Mouse (Mus musculus) left cerebral cortex, adult 2 months (tissue): ENCODE data around the gene Atp2a2. TPM values are rescaled to one million over a fixed set of nuclear protein-coding genes. Genes with fewer than 3 reads are reported as not detected.

Experiments used
- DNase-seq, 2 experiments: peaks; one replicate each; pipeline ENCODE4 v3.0.0; 2021 to 2022; ENCODE audit warnings: low spot score in 2 of 2, mixed read lengths in 1 of 2; ENCODE audit errors: extremely low spot score in 1 of 2
- H3K27ac ChIP-seq: fragments of 200-600 bp; 2 replicates; pipeline ENCODE4 v1.8.1; 2022
- H3K4me3 ChIP-seq: fragments of 200-600 bp; 2 replicates; pipeline ENCODE4 v1.8.1; 2022
- CTCF ChIP-seq: fragments of 200-600 bp; IDR thresholded peaks from 2 replicates; pipeline ENCODE4 v1.8.1; 2022; ENCODE audit warnings: antibody characterized with exemption, mild to moderate bottlenecking, moderate library complexity
- intact Hi-C: fragments of 180-260 bp; cut with DNase I; formaldehyde crosslinking; loops from one replicate; pipeline ENCODE4 v1.15.1; 2025
- total RNA-seq, 2 experiments: library from RNA; stranded (reverse); gene quantifications; 2 replicates each; pipeline ENCODE4 v1.2.3; 2021

Atp2a2 gene
- total RNA-seq, 2 experiments from 2014 or later = 670 to 735 TPM

- Histone ChIP-seq H3K4me3 (no peak overlapping the region), H3K27ac (peak overlapping the region; percentile 100)
- DNase-seq = no peak
- intact Hi-C loops = loop anchor here (2.0 to 5.0 kb wide), 5 partner anchors 43 to 274 kb away; partner anchors contain the start of gene Camkk2
- no peak for TF ChIP-seq CTCF
Observed at GRCm38 (mm10) chr5:122503760-122504119, 1.7 kb upstream of the Atp2a2 start.

- no peak for TF ChIP-seq CTCF
- Histone ChIP-seq H3K27ac (peak overlapping the region; percentile 100), H3K4me3 (peak overlapping the region; percentile 91)
- intact Hi-C loops = loop anchor here (2.0 to 5.0 kb wide), 5 partner anchors 44 to 274 kb away; partner anchors contain the start of gene Camkk2
- DNase-seq = no peak
Observed at GRCm38 (mm10) chr5:122503015-122503759, 1.2 kb upstream of the Atp2a2 start.

DNA sequence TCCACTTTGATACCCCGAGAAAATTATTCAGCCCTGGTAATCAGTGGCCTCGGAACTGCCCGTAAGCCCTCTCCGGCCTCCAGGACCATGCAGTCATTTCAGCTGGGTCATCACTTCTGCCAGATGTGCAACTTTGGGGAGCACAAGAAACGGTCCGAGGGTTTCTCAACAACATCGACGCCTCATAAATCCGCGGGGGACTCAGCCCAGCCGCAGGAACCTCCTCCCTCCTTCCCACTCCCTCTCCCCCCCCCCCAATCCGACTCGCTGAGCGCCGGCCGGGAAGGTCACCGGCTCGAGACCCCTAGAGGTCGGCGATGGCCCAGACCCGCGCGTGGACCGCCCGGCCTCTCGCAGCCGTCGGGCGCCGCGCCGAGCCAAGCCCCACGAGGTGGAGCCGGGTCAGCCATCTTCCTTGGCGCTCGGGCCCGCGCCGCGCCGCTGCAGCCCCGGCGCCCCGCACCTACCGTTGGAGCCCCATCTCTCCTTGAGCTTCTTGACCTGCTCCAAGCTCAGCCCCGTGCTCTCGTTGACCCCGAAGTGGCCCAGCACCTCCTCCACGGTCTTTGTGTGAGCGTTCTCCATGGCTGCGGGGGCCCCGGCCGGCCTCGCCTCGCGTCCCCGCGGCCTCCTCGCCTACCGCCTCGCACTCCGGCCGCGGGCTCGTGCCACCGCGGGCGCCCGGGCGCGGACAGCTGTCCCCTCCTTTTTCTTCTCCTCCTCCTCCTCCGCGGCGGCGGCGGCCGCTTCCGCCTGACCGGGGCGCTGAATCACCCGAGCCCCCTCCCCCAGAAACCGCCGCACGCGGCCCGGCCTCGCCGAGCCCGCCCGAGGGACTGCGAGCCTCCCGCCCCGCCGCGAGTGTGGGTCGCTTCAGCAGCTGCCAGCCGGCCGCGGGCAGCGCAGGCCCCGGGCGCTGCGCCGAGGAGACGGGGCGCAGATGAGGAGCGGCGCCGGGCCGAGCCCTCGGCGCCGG, 636 bp downstream of the Atp2a2 start:
- H3K4me3 ChIP-seq = peak overlapping the region; percentile 91
- DNase-seq = peak; percentile 49 to 58
- intact Hi-C loops = loop anchor here (1.0 to 5.0 kb wide), 8 partner anchors 24 to 276 kb away; partner anchors contain the start of gene Camkk2
- H3K27ac ChIP-seq = peak overlapping the region; percentile 97
- no peak for TF ChIP-seq CTCF

- TF ChIP-seq CTCF = no peak
- Histone ChIP-seq H3K4me3 (peak overlapping the region; percentile 91), H3K27ac (peak overlapping the region; percentile 97)
- intact Hi-C loops = loop anchor here (5.0 kb wide), 3 partner anchors 67 to 277 kb away; partner anchors contain the start of gene Camkk2
- DNase-seq = no peak
Observed at GRCm38 (mm10) chr5:122500563-122500962, 1.5 kb downstream of the Atp2a2 start.

GRCm38 (mm10) chr5:122500141-122500540, 1.9 kb downstream of the Atp2a2 start:
- H3K27ac ChIP-seq = peak overlapping the region; percentile 97; the same call in 1 of the 2 replicates
- intact Hi-C loops = loop anchor here (5.0 kb wide), 3 partner anchors 67 to 277 kb away; partner anchors contain the start of gene Camkk2
- no peak; the same call in 1 of the 2 replicates for TF ChIP-seq CTCF

GRCm38 (mm10) chr5:122498046-122498445, 4.0 kb downstream of the Atp2a2 start:
- Histone ChIP-seq H3K4me3 (peak overlapping the region; percentile 91), H3K27ac (peak overlapping the region; percentile 7; the same call in 1 of the 2 replicates)
- intact Hi-C loops = no loop called here
- no peak for TF ChIP-seq CTCF
- DNase-seq = no peak

More at GRCm38 (mm10) chr5:122500141-122500540, 1.9 kb downstream of the Atp2a2 start:
- no peak for DNase-seq
- H3K4me3 ChIP-seq = peak overlapping the region; percentile 91

DNA sequence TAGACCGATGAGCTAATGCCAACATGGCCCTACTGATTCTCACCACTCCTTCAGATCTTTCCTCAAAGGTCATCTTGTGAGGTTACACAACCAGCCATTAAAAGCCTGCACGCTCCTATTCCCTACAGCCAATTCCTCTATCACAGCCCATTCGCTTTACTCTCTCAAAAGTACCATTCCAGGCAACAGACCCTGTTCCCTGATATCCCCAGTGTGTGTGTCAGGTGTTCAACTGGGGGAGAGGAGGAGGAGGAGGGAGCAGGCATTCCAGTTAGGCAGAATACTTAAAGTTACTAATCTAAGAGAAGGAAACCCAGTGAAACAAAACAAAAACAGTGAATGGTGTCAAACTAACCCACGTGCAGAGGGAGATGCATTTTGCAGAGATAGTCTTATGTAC, 5.0 kb downstream of the Atp2a2 start:
- H3K4me3 ChIP-seq = peak overlapping the region; percentile 4; the same call in 1 of the 2 replicates

GRCm38 (mm10) chr5:122494449-122494848, 7.6 kb downstream of the Atp2a2 start:
- TF ChIP-seq CTCF = no peak
- intact Hi-C loops = no loop called here
- Histone ChIP-seq H3K27ac (no peak overlapping the region), H3K4me3 (no peak overlapping the region)
- DNase-seq = no peak

More for the DNA sequence above, 5.0 kb downstream of the Atp2a2 start:
- TF ChIP-seq CTCF = no peak
- DNase-seq = no peak
- H3K27ac ChIP-seq = no peak overlapping the region
- intact Hi-C loops = no loop called here

DNA sequence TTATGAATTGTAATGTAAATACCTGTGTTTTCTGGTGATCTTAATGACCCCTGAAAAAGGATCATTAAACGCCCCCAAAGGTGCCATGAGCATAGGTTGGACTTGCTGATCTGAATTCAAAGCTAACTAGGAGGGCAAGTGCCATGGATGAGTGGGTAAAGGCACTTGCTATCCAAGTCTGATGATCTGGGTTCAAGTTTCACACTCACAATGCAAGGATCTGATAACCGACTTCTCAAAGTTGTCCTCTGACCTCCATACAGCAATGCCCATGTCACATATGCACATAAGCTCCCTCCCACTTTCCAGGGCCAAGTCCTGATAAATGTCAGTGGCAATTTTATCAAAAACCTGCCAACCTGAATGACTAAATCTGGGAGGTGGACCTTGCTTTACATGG, 9.0 kb downstream of the Atp2a2 start:
- DNase-seq = no peak
- no peak for TF ChIP-seq CTCF
- intact Hi-C loops = no loop called here
- Histone ChIP-seq H3K4me3 (no peak overlapping the region), H3K27ac (no peak overlapping the region)

DNA sequence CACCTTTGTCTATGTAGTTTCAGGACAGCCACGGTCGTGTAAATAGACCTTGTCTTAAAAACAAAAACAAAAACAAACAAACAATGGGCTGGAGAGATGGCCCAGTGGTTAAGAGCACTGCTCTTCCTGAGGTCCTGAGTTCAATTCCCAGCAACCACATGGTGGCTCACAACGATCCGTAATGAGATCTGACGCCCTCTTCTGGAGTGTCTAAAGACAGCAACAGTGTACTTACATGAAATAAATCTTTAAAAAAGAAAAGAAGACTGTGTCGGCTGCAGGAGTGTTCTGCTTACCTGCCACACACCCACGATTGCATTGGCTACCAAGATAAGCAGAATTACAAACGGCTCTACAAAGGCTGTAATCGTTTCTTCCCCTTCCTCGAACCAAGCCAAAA, 10.6 kb downstream of the Atp2a2 start:
- no peak overlapping the region for H3K4me3 ChIP-seq
- no peak for DNase-seq
- H3K27ac ChIP-seq = no peak overlapping the region
- TF ChIP-seq CTCF = no peak; the same call in 1 of the 2 replicates
- intact Hi-C loops = no loop called here

GRCm38 (mm10) chr5:122490148-122490547, 11.9 kb downstream of the Atp2a2 start:
- intact Hi-C loops = no loop called here

More at GRCm38 (mm10) chr5:122490148-122490547, 11.9 kb downstream of the Atp2a2 start:
- no peak overlapping the region for H3K4me3 ChIP-seq
- DNase-seq = no peak
- H3K27ac ChIP-seq = no peak overlapping the region
- no peak for TF ChIP-seq CTCF
